Mouse (Mus musculus): ENCODE measurements around the gene Yif1a. TPM values are rescaled to one million over a fixed set of nuclear protein-coding genes. Genes with fewer than 3 reads are reported as not detected.

Gene Yif1a
- polyA plus RNA-seq (2017; shearing (Covaris generic)), result 10 to 100 TPM; 45.7 to 65.4 (median 46.2) TPM

GRCm38 (mm10) chr19:5087884-5088728, at the start of gene Yif1a:
Gene Yif1a (plus strand): TSS chr19:5088538.
- peak; percentile 95 for ATAC-seq

DNA sequence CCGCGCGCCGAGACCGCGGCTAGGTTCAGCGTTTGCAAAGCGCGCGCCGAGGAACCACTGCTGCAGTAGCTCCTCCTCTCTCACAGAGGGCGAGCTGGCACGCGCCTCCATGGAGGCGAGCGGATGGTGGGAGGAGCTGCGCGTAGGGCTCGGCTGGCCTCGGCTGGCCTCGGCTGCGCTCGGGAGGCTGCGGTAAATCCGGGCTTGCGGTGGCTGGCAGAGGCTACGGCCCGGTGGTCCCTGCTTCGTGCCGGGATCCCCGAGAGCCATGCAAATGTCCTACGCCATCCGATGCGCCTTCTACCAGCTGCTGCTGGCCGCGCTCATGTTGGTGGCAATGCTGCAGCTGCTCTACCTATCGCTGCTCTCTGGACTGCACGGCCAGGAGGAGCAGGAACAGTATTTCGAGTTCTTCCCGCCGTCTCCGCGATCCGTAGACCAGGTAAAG, 49.6 kb upstream of the Yif1a start, which contains the start of the genes B4gat1 and AC124502.3:
TSS of gene B4gat1 (plus strand) at position 118 of the 448 bp plus-strand sequence.
TSS of gene AC124502.3 (plus strand) at position 183 of the 448 bp plus-strand sequence.
- peak; percentile 89 for ATAC-seq

DNA sequence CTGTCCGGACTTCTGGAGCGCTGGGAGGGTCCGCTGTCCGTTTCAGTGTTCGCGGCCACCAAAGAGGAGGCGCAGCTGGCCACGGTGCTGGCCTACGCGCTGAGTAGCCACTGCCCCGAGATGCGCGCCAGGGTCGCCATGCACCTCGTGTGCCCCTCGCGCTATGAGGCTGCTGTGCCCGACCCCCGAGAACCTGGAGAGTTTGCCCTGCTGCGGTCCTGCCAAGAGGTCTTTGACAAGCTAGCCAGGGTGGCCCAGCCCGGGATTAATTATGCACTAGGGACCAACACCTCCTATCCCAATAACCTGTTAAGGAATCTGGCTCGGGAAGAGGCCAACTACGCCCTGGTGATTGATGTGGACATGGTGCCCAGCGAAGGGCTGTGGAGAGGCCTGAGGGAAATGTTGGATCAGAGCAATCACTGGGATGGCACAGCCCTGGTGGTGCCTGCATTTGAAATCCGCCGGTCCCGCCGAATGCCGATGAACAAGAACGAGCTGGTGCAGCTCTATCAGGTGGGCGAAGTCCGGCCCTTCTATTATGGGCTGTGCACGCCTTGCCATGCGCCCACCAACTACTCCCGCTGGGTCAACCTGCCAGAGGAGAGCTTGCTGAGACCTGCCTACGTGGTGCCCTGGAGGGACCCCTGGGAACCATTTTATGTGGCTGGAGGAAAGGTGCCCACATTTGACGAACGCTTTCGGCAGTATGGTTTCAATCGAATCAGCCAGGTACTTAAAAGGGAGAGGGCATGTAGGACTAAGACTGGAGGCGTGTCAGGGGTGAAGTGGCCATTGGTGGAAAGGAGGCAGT, 48.8 kb upstream of the Yif1a start:
- no peak for ATAC-seq

GRCm38 (mm10) chr19:5040862-5041523, 47.3 kb upstream of the Yif1a start, which contains the start of gene Brms1:
Gene Brms1 (plus strand): TSS chr19:5041354.
- ATAC-seq, result peak; percentile 71

DNA sequence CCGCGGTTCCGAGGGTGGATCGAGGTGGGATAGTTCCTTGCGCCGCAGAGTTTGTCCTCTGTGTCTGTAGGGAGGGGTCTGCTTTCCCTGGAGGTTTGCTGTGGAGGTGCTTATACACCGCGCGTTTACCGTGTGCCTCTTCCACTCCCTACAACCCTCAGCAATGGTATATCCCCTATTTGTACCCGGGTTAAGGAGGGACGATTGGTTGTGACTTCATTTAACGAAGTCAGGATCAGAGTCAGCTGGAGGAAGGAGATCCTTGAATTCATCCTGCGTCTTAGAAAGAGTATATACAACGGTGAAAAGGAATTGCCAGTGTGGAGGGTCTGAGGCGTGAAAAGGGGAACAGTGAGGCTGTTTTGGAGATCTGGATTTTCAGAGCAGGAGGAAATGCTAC, 46.8 kb upstream of the Yif1a start:
- no peak for ATAC-seq

- no peak for ATAC-seq
These were observed 42.8 kb upstream of the Yif1a start for GRCm38 (mm10) chr19:5045531-5045930.

- ATAC-seq, result no peak
These were observed 39.9 kb upstream of the Yif1a start for GRCm38 (mm10) chr19:5048138-5049056.

- no peak for ATAC-seq
These were observed 39.0 kb upstream of the Yif1a start for GRCm38 (mm10) chr19:5049325-5049724.

DNA sequence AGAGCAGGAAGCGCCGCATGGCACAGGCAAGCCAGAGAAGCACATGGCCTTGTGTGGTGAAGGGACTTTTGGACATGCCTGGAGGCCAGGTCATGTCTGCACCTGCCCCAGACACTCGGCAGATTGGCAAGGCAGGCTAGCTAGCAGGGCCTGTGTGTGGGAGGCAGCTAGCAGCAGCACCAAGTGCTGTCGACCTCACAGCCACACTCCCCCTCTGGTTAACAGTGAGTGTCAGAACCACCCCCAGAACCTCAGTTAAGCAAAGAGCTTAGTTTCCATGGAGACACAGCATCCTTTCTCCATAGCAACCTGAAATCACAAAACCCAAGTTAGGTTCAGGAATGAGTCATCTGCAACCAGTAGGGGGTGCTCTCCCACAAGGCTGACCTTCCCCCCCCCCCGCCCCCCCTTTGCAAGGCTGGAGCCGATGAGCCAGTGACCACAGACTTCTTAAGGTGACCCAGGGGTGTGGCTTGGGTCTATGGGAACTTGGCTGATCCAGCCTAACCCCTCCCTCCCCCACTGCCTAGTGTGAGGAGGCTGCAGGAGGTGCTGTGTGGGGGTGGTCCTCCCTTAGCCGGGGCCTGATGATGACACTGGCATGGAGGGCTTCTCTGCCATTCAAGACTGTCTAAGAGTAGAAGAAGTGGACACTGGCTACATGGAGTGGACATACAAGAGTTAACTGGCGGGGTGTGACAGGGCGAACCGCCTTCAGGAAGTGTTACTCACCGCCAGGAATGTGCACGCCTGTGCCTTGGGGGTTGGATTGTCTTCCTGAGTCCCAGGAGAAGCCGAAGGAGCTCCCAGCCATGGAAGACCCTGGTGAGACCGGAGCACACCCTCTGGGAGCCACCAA, 38.1 kb upstream of the Yif1a start, which contains the start of gene Rin1:
TSS of gene Rin1 (plus strand) at position 435 of the 859 bp plus-strand sequence.
- ATAC-seq, result peak; percentile 48

DNA sequence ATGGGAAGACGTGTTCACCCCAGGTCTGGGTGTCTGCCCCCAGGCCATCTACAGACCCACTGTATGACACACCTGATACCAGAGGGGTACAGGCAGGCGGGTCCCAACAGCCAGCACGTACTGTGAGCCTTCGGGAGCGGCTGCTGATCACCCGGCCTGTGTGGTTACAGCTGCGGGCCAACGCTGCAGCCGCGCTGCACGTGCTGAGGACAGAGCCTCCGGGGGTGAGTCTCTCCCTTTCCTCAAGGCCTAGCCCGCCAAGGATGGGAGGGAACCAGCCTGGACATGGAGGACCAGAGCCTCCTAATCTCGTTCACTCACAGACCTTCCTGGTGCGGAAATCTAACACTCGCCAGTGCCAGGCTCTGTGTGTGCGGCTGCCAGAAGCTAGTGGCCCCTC, 37.3 kb upstream of the Yif1a start:
- ATAC-seq, result no peak

GRCm38 (mm10) chr19:5051515-5051914, 36.8 kb upstream of the Yif1a start:
- no peak for ATAC-seq

DNA sequence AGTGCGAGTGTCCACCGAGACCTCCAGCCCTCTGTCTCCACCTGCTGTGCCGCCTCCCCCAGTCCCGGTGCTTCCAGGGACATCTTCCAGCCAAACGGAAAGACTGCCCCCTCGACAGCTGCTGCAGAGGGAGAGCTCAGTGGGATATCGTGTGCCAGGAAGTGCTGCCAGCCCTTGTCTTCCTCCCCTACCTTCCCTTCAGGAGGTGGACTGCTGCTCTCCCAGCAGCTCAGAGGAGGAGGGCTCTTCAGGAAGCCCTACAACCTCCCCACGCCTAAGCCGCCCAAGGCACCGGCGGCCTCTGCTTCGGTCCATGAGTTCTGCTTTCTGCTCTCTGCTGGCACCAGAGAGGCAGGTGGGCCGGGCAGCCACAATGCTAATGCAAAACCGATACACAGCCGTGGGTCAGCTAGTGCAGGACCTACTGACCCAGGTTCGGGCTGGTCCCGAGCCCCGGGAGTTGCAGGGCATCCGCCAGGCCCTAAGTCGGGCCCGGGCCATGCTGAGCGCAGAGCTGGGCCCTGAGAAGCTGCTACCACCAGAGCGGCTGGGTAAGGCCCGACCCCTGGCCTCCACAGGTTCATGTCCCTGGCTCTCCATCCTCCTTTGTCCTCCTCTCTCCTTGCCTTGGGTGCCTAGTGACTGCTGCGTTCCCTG, 36.0 kb upstream of the Yif1a start:
- no peak for ATAC-seq

DNA sequence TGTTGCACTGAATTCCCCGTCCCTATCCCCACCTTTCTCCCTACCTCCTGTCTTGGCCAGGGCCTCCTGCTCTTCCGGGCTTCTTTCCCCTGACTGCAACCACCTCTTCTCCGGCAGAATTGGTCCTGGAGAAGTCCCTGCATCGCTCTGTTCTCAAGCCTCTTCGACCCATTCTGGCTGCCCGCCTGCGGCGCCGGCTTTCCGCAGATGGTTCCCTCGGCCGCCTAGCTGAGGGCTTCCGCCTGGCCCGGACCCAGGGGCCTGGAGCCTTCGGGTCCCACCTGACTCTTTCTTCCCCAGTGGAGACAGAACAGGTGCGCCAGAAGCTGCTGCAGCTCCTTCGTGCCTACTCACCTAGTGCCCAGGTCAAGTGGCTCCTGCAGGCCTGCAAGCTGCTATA, 35.5 kb upstream of the Yif1a start:
- ATAC-seq, result no peak

- no peak for ATAC-seq
These were observed 34.4 kb upstream of the Yif1a start for GRCm38 (mm10) chr19:5053909-5054308.

GRCm38 (mm10) chr19:5056251-5056650, 32.1 kb upstream of the Yif1a start:
- ATAC-seq, result no peak

DNA sequence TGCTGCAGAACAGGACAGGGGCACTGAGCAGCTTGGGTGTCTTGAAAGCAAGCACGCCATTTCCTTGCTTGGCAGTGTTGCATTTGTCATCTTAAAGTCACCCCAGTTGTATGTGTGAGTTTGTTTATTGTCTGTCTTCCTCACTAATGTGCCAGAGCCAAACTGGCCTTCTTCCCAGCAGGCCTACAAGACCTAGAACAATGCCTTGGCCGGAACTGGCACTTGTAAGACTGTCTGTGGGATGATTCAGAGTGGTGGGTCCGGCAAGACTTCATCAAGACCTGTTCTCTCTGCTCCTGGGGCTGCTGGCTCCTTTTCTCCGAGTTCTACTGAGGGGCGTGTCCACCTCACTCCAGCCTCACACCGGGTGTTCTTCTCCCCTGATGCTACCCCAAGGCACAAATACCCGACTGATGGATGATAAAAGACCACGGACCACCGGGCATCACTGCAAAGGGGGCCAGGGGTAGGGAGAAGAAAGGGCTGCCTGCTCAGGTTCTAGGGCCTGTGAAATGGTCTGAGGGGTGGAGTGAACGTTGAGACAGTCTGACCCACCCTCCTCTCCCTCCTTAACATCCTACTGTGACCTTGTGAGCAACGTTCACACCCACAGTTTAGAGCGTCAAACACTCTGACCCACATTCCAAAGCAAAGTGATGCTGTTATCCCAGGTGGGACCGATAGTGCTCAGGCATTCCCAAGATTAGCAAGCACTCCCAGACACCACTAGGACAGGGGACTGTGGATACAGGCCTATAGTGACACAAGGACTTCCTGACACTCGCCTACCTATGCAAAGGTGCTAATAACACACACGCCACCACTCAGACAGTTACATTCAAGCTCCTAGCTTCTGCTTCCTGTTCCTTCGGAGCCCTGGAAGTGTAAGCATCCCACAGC, 30.2 kb upstream of the Yif1a start:
- no peak for ATAC-seq

GRCm38 (mm10) chr19:5058801-5059771, 29.3 kb upstream of the Yif1a start:
- ATAC-seq, result no peak

All from inflammation-experienced regulatory T-cells, adult 6 months (primary cell).